Mouse (Mus musculus): ENCODE results near the gene Cdkn1b. TPM values are rescaled to one million over a fixed set of nuclear protein-coding genes. Genes with fewer than 3 reads are reported as not detected.

Cdkn1b gene
- total and polyA plus RNA-seq, 2 experiments from 2014 or later, result 26.3 to 44.7 TPM

GRCm38 (mm10) chr6:134879556-134879955, 40.6 kb upstream of the Cdkn1b start:
- ATAC-seq (no peak), DNase-seq (ENCODE audit: low spot score) (no peak)
- no peak for TF ChIP-seq CTCF (IDR thresholded peaks at IDR 0.05; ENCODE audit: low read depth)
- Histone ChIP-seq H3K4me1 (ENCODE audit: insufficient read depth, low read length) (0 out of 2 replicates have a peak, but pooled peaks cover under 1% of the 10 kb centered on the region), H3K36me3 (ENCODE audit: insufficient read depth, low read length) (no peaks in the 10 kb centered on the region; the same call in 1 of the 2 replicates), H3K4me2 (ENCODE audit: low read depth, low read length) (no peak overlapping the region), H3K27me3 (ENCODE audit: insufficient read depth, low read length) (no peaks in the 10 kb centered on the region), H3K4me3 (ENCODE audit: low read length) (no peak overlapping the region), H3K9me3 (ENCODE audit: low read length) (no peaks in the 10 kb centered on the region), H3K27ac (no peak overlapping the region), H3K9ac (replicated peaks; ENCODE audit: low read length) (no peak overlapping the region)
- WGBS, result 77% methylated on average over 5 of the region's 5 CpGs

- no peaks in the 10 kb centered on the region for H3K27me3 ChIP-seq (ENCODE audit: insufficient read depth, low read length)
- H3K36me3 ChIP-seq (ENCODE audit: insufficient read depth, low read length), result no peaks in the 10 kb centered on the region; the same call in 1 of the 2 replicates
- H3K27ac ChIP-seq, result no peak overlapping the region
- no peak overlapping the region for H3K9ac ChIP-seq (replicated peaks; ENCODE audit: low read length)
- ATAC-seq (no peak), DNase-seq (ENCODE audit: low spot score) (peak; percentile 13)
- H3K4me1 ChIP-seq (ENCODE audit: insufficient read depth, low read length), result peaks cover 5% of the 10 kb centered on the region; the same call in 1 of the 2 replicates
- H3K4me3 ChIP-seq (ENCODE audit: low read length), result no peak overlapping the region
- no peak for TF ChIP-seq CTCF (IDR thresholded peaks at IDR 0.05; ENCODE audit: low read depth)
- H3K4me2 ChIP-seq (ENCODE audit: low read depth, low read length), result no peak overlapping the region
- no peaks in the 10 kb centered on the region for H3K9me3 ChIP-seq (ENCODE audit: low read length)
- WGBS, result 29% methylated on average over 2 of the region's 2 CpGs
Measured at GRCm38 (mm10) chr6:134880046-134880445, 40.2 kb upstream of the Cdkn1b start.

- Histone ChIP-seq H3K4me2 (ENCODE audit: low read depth, low read length) (no peak overlapping the region), H3K9ac (replicated peaks; ENCODE audit: low read length) (no peak overlapping the region), H3K4me1 (ENCODE audit: insufficient read depth, low read length) (peaks cover 16% of the 10 kb centered on the region; the same call in 1 of the 2 replicates), H3K36me3 (ENCODE audit: insufficient read depth, low read length) (no peaks in the 10 kb centered on the region), H3K27me3 (ENCODE audit: insufficient read depth, low read length) (no peaks in the 10 kb centered on the region), H3K4me3 (ENCODE audit: low read length) (no peak overlapping the region), H3K27ac (no peak overlapping the region), H3K9me3 (ENCODE audit: low read length) (no peaks in the 10 kb centered on the region)
- ATAC-seq (no peak), DNase-seq (ENCODE audit: low spot score) (no peak)
- TF ChIP-seq CTCF (IDR thresholded peaks at IDR 0.05; ENCODE audit: low read depth), result no peak
- WGBS, result 86% methylated on average over 4 of the region's 4 CpGs
Measured at GRCm38 (mm10) chr6:134883661-134884060, 36.5 kb upstream of the Cdkn1b start.

- TF ChIP-seq CTCF (IDR thresholded peaks at IDR 0.05; ENCODE audit: low read depth), result no peak
- H3K27me3 ChIP-seq (ENCODE audit: insufficient read depth, low read length), result no peaks in the 10 kb centered on the region
- H3K36me3 ChIP-seq (ENCODE audit: insufficient read depth, low read length), result no peaks in the 10 kb centered on the region
- H3K9me3 ChIP-seq (ENCODE audit: low read length), result no peaks in the 10 kb centered on the region
- H3K9ac ChIP-seq (replicated peaks; ENCODE audit: low read length), result no peak overlapping the region
- DNase-seq (ENCODE audit: low spot score), result no peak
- peak overlapping the region; percentile 81 for H3K4me2 ChIP-seq (ENCODE audit: low read depth, low read length)
- no peak for ATAC-seq
- peaks cover 21% of the 10 kb centered on the region; the same call in 1 of the 2 replicates for H3K4me1 ChIP-seq (ENCODE audit: insufficient read depth, low read length)
- no peak overlapping the region for H3K27ac ChIP-seq
- H3K4me3 ChIP-seq (ENCODE audit: low read length), result 0 out of 2 replicates have a peak overlapping the region, but pooled peaks have one; percentile 46
- 85% methylated on average over 2 of the region's 2 CpGs for WGBS
Measured at GRCm38 (mm10) chr6:134885515-134885914, 34.7 kb upstream of the Cdkn1b start.

- DNase-seq (ENCODE audit: low spot score), result peak; percentile 7
- TF ChIP-seq CTCF (IDR thresholded peaks at IDR 0.05; ENCODE audit: low read depth), result no peak
- peak overlapping the region; percentile 85; the same call in 1 of the 2 replicates for H3K27ac ChIP-seq
- peak overlapping the region; percentile 46 for H3K4me3 ChIP-seq (ENCODE audit: low read length)
- no peaks in the 10 kb centered on the region for H3K27me3 ChIP-seq (ENCODE audit: insufficient read depth, low read length)
- H3K4me1 ChIP-seq (ENCODE audit: insufficient read depth, low read length), result peaks cover 21% of the 10 kb centered on the region; the same call in 1 of the 2 replicates
- no peak for ATAC-seq
- H3K36me3 ChIP-seq (ENCODE audit: insufficient read depth, low read length), result no peaks in the 10 kb centered on the region
- peak overlapping the region; percentile 81 for H3K4me2 ChIP-seq (ENCODE audit: low read depth, low read length)
- H3K9me3 ChIP-seq (ENCODE audit: low read length), result no peaks in the 10 kb centered on the region
- peak overlapping the region; percentile 57 for H3K9ac ChIP-seq (replicated peaks; ENCODE audit: low read length)
- WGBS, result 58% methylated on average over 8 of the region's 8 CpGs
Measured at GRCm38 (mm10) chr6:134886475-134886874, 33.7 kb upstream of the Cdkn1b start.

- ATAC-seq, result peak; percentile 16; the same call in 1 of the 2 replicates
- Histone ChIP-seq H3K4me1 (ENCODE audit: insufficient read depth, low read length) (peaks cover 21% of the 10 kb centered on the region; the same call in 1 of the 2 replicates), H3K9me3 (ENCODE audit: low read length) (no peaks in the 10 kb centered on the region), H3K36me3 (ENCODE audit: insufficient read depth, low read length) (no peaks in the 10 kb centered on the region), H3K27ac (peak overlapping the region; percentile 85), H3K27me3 (ENCODE audit: insufficient read depth, low read length) (no peaks in the 10 kb centered on the region), H3K4me2 (ENCODE audit: low read depth, low read length) (peak overlapping the region; percentile 81), H3K9ac (replicated peaks; ENCODE audit: low read length) (peak overlapping the region; percentile 57), H3K4me3 (ENCODE audit: low read length) (peak overlapping the region; percentile 46)
- TF ChIP-seq CTCF (IDR thresholded peaks at IDR 0.05; ENCODE audit: low read depth), result no peak
- 8% methylated on average over 5 of the region's 5 CpGs for WGBS
- peak; percentile 49 for DNase-seq (ENCODE audit: low spot score)
Measured at GRCm38 (mm10) chr6:134887008-134887407, 33.2 kb upstream of the Cdkn1b start.

GRCm38 (mm10) chr6:134887711-134888449, 32.3 kb upstream of the Cdkn1b start:
- no peak for TF ChIP-seq CTCF (IDR thresholded peaks at IDR 0.05; ENCODE audit: low read depth)
- Histone ChIP-seq H3K9ac (replicated peaks; ENCODE audit: low read length) (peak overlapping the region; percentile 57), H3K27ac (peak overlapping the region; percentile 85), H3K4me1 (ENCODE audit: insufficient read depth, low read length) (peaks cover 21% of the 10 kb centered on the region; the same call in 1 of the 2 replicates), H3K9me3 (ENCODE audit: low read length) (no peaks in the 10 kb centered on the region), H3K27me3 (ENCODE audit: insufficient read depth, low read length) (no peaks in the 10 kb centered on the region), H3K4me2 (ENCODE audit: low read depth, low read length) (peak overlapping the region; percentile 81), H3K36me3 (ENCODE audit: insufficient read depth, low read length) (no peaks in the 10 kb centered on the region), H3K4me3 (ENCODE audit: low read length) (peak overlapping the region; percentile 46)
- peak; percentile 97 for DNase-seq (ENCODE audit: low spot score)
- peak; percentile 95 for ATAC-seq
- WGBS, result 2% methylated on average over 10 of the region's 10 CpGs

Measured in hindbrain, postnatal 0 days (tissue).